Mouse (Mus musculus) hindlimb bud, embryonic 11.5 days (tissue): ENCODE measurements around the gene Mdk.

ENCODE experiments used
- DNase-seq: peaks from one replicate; pipeline ENCODE4 v3.0.0-alpha.2; 2012; ENCODE audit warnings: low read depth, low spot score; ENCODE audit errors: extremely low spot score

Gene Mdk

DNA sequence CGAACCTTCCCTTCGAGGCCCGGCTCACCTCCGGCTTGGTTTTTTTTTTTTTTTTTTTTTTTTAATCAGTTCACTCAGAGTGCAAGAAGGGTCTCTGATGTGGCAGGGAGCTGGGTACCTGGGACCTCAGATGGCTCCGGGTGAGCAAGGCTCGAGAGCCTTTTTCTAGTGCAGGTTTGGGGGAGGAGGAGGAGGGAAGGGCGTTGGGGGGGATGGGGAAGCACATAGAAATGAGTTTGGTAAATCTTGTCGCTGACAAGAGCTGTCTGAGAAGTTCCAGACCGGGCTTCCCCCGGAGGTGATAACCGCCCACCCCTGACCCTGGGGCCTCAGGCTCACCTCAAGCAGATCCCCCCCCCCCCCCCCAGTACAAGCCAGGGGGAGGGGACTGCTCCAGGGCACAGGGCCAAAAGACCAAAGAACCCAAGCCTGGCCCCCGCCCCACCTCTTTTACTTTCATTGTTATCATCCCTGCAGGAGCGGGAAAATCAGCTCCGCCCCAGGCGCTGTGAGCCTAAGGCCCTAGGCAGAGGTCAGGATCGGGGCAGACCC lies at the start of gene Mdk:
Gene Mdk, minus strand, starts transcription at position 138 of the 552 bp plus-strand sequence.
- DNase-seq, result no peak

DNA sequence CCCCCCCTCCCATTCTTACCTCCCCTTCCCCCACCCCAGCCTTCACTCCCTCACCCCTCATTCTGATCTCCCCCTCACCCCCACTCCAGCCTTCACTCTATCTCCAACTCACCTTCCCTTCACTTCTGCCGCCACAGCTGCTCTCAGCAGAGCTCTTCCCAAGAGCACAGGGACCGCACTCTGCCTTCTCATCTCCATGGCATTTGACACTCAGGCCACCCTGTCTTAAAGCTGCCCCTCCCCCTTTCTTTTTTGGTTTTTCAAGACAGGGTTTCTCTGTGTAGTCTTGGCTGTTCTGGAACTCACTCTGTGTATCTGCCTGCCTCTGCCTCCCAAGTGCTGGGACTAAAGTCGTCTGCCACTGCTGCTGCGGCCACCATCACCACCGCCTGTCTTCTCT lies 48.7 kb upstream of the Mdk start:
- DNase-seq, result no peak

DNA sequence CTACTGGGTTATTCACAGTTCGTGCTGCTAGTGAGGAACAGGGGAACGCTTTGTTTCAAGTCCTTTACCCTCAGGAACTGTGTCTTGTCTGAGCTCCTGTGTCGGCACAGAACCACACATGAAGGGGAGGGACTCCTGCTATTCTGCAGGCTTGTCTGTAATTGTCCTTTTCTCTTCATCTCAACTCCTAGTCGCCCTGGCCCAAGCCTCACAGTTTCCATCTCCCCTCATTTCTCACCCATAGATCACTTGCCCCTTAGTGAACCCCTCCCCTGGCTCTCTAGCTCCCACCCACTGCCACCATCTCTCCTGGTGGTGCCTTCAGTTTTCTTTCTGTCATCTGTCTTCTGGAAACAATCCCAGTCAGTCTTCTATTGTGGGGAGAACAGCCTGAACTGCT lies 48.1 kb upstream of the Mdk start:
- DNase-seq, result no peak

DNA sequence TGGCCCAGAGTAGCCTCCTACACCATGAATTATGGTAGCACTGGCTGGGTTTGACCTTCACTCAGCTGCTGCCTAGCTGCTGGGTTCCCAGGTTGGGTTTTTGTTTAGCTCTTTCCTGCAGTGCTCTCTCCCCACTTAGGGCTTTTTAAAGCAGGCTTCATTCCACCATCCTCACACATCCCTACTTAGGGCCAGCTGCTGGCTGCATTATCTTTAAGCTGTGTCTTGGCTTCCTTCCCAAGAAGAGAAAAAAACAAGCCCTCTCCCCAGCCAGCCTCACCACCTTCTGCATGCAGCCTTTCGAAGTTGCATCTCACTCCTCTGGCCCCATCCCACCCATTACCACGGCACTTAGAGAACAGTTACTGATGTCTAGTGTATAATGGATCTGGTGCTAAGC lies 46.5 kb upstream of the Mdk start:
- no peak for DNase-seq

DNA sequence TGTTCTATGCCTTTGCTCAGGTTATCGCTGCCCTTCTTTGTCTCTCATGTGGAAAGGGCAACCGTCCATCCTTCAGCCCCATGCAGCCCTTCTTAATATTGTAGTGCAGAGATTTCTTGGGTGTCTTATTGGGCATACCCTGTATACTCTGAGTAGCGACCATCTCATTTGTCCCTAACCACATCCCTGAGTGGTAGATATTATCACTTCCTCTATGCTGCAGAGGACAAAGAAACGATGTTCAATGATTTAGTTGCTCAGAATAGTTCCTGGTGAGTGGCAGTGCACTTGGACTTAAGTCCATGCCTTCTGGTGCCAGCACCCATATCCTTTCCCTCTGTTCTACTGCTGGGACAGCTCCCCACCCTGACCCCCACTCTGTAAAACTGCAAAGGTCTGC lies 45.9 kb upstream of the Mdk start:
- DNase-seq, result no peak

DNA sequence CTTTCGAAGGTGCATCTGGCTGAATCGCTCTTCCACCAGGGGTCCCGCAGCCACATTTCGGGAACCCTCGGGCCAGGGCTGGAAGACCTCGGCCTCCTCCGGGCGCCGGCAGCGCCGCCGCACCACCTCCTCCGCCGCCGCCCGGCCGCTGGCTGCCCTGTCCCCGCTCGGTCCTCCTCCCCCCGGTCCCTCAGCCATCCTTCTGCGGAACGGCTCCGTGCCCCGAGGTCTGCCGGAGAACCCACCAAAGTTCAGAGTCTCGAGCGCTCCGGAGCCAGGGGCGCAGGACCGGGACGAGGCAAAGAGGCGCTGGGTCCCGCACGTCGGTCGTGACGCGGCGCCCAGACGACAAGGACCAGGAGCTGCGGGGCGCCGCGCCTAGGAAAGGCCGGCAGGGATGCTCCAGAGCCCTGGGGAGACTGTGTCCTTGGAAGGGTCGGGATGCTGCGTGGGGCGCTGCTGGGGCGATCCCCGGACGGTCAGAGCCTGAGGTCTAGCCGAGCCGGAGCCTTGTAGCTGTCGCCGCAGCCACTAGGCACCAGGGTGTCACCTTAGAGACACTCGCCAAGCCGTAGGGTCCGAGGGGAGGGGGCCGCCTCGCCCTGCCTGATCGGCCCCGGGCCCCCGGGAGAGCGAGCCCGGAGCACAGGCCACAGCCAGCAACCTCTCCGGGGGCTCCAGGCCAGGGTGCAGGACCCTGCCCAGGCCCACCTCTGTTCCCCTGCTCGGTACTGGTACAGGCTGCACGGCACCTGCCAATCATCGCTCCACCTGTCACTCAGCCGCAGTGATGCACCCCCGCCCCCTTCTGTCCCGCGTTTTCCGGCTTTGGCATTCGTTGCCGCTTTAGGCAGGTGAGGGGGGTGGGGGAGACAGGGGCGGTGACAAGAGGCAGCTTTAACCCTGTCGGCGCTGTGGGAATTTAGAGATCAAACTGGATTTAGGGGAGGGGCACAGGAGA lies 43.8 kb upstream of the Mdk start, which contains the start of gene Dgkz:
Gene Dgkz, minus strand, starts transcription at position 284 of the 961 bp plus-strand sequence.
- no peak for DNase-seq

DNA sequence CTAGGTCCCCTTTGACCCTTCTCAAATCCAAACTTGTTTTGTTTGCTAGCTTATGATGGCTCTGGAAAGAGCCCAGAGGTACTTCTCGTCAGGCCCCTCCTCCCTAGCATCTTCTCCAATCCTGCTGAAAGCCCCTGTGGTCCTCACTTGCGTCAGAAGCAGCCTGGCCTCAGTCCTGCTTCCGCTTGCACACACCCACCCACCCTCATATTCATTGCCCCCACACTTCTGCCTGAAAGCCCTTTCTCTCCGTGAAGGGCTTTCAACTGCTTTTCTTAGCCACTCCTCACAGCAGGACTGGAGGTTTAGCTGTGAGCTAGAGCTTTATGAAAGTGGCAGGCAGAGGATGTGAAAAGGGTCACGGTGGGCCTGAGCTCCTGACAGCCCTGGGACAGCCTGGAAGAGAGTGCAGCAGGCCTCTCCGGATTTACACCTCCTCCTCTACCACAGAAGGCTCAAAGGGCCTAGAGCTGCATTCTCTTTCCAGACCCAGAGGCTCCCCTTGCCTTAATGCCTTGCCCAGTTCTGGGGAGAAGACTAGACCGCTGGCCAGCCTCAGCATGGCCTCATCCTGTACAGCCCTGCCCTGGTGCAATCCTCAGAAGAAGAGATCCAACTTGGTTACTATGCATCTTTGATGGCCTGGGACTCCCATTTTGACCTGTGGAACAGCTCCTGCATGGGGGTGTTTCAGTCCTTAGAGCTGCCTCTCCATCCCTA lies 41.5 kb upstream of the Mdk start:
- DNase-seq, result no peak

DNA sequence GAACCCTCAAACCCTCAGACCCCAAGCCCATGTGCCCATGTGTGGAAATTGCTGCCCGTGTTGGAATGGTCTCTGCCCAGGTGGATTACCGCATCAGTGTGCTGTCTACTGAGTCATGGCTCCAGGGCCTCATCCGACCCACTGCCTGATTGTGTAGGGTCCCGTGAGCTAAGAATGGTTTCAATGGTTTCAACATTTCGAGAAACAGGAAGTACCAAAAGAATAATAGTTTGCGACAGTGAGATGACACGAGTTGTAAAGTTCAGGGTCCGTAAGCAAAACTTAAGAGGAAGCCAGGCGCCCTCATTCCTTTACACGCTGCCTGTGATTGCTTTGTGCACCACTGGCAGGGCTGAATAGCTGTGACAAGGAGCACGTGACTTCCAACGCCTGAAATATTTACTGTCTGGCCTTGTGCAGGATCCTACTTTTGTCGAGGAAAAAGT lies 40.0 kb upstream of the Mdk start:
- DNase-seq, result no peak

DNA sequence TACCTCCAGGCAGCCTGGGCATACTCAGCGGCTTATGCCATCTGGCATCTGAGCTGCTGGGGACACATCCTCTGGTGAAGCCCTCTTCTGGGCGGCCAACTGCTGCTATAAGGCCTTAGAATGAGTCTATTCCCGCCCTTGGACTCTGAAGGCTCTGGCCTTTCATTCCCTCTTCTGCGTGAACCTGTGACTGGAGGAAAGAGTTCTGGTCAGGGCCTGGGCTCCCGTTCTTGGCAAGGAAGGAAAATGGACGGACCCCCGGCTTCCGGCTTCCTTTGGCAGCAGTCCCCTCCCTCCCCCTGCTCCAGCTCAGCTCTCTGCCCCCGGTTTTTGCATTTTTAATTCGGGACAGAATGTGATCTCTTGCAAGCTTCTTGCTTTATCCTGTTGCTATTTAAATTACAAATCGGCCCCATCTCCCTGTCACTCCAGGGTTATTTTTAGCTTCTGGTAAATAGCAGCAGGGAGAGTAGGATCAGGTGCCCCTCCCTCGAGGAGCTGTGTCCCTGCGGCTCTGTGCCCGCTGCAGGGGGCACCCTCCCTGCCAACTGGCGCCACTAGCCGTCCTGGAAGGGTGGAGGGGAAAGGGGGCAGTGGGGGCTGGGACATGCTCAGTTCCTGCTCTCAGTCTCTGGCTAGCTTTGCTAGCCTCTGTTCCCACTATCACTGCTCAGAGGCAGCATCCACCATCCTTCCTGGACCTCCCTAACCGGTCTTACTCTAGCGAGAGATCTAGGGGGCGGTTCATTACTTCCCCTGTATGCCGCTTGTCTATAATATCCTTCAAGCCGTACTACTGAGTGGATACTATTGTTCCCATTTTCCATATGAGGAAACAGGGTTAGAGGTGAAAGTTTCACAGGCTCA lies 39.4 kb upstream of the Mdk start:
- DNase-seq, result no peak

DNA sequence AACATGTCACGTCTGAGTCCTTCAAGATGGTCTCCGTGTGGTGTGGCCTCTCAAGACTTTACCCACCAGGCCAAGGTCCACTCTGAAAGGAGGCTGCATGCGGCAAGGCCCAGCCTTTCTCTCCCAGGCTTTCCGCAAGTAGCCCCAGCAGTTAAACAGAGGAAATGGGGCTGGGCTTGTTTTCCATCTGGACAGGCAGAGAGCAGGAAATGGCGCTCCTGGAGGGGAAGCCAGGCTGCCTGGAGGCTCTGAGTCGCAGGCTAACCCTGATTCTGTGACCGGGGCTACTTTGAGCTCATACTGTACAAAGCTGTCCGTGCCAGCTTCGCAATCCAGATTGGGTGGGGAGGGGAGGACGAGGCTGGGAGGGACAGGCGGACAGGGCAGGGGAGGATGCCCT lies 35.9 kb upstream of the Mdk start:
- DNase-seq, result no peak

DNA sequence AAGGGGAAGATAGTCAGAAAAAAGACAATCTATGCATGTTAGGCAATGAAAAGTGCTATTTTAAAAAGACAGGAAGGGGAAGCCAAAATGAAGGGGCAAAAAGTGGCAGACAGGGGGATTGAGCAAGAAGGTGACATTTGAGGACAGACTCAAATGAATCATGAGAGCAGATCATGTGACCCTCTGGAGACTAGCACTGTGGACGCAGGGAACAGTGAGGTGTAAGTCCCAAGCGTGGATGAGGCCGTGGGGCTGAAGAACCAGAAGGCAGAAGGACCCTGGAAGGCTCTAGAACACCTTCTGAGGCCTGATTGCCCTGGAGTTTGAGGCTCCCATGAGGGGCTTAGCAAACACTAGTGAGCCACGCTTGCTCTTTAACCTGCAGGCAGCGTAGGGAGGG lies 34.3 kb upstream of the Mdk start:
- no peak for DNase-seq

DNA sequence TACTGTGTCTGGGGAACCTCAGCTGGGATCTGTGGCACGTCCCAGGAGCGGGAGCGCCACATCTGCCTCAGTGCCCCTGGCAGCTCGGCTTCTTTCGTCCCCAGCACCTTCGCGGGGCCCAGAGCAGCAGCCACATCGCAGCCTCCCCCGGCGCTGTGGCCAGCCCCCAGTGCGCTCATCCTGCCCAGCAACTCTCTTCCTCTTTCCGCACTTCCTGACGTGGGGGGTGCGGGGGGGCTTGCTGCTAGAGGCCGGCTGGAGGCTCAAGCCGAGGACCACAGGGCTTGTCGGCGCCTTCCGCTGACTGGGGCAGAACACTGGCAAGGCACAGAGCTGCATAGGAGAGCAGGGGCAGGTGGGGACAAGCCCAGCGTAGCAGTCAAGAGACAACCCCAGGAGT lies 33.3 kb upstream of the Mdk start:
- no peak for DNase-seq

DNA sequence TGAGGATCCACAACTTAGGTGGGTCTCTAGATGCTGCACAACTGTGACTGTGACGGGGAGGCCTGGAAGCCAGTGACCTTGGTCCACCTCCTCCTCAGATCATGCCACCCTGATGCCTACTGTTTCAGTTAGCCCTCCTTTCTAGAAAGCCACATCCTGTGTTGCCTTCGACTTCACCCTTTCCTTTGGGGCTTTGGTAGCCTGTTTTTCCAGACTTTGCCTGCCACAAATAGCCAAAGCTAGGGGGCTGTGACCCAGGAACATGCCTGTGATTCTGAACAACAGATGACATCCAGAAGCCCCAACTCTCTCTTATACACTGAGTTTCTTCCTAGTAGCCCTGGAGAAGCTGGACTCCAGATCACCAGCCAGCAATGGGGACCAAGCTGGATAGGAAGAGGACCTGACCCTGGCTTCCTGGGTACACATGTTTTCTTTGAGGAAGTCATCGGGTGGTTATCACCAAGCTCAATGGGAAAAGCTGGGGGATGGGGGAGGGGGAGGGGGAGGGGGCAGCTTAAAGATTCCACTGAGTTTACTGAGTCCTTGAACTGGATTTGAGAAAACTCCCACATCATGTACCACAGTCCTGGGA lies 32.6 kb upstream of the Mdk start:
- DNase-seq, result no peak

DNA sequence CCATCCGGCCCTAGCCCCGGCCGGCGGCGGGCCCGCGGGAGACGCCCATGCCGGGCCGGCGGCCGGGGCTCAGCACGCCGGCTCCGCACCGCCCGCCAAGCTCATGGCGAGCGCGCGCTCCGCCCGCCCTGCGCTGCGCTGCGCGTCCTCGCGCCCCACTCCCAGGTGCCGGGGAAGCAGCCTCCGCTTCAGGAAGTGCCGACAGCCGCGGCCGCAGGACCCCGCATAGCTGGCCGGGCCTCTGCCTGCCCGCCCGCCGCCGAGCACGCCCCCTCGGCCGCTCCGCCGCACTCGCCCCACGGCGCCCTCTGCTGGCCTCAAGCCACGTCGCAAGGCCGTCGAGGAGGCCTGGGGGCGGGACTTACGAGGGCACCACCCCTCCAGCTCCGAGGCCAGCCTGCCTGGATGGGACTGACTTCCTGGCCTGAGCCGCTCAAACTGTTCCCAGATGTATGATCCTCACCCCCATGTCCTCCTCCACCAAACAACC lies 31.4 kb upstream of the Mdk start:
- DNase-seq, result no peak

DNA sequence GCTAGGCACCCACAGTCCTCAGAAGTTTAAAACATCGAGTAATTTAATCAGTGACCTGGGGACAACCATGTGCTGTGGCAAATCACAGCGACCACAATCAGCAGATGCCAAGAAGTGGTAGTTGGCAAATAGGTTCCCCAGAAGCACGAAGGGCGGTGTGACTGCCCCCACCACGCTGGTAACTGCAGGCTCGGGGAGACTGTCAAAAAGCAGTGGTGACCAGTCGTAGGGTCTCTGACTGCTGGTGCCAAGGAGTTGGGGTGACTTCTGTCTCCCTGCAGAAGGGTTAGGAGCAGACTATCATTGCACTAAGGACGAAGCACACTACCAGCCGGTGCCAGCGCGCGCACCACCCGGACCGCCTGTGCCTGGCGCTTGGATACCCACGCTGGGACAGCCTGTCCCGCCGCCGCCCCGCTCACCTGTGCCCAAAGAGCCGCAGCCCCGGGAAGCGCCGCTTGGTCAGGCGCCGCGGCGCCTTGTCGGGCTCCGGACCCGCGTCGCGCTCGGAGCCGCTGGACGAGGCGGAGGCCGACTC lies 30.8 kb upstream of the Mdk start:
- no peak for DNase-seq

DNA sequence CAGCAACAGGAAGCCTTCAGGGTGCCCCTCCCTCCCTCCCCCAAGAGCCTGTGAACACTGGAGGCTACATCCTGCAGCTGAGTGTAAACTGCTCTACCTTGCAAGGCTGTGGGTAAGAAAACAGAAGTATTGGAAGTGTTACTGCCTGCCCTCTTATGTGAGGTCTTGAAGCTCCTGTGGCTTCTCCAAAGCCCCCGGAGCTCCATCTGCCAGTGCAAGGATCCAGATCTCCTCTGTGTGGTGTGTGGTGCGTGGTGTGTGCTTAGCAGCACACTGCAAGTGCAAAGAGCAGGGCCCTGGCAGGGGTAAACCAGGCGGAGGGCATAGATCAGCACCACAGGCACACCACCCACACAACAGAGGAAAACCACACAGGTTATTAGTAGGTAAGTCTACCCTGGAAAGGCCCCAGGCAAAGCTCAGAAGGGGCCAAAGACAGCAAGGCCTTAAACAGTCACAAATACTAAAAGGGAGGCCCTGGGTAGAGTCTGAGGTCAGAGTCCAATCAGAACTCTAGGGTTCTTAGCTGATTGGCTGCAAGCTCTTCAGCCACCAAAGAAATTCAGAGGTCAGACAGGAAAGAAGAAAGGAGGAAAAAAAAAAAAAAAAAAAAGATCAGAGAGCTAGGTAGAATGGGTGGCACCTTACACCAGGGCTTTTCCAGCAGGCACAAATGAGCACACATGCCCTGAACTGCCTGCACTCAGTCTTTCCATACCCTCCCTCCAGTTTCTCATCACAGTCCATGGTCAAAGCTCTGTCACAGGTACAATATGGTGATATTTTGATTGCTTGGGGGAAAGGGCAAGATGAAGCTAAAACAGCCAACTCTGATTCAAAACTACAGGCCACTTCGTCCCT lies 30.0 kb upstream of the Mdk start:
- no peak for DNase-seq

DNA sequence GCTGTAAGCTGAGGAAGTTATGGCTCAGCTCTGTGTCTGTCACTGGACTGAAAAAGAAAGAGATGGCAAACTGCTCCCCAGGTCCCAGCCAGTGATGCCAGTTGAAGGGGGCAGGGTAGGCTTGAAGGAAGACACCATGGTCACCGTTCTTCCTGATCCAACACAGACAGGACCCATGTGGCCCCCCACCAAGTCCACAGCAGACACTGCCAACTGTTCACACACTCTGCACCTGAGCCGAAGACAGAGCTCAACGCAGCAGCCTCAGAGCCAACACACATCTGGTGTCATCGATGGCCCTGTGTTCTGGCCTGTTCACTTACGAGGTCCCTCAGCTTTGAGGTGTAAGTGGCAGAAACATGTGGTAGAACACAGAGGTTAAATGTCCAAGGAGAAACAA lies 28.4 kb upstream of the Mdk start:
- no peak for DNase-seq

DNA sequence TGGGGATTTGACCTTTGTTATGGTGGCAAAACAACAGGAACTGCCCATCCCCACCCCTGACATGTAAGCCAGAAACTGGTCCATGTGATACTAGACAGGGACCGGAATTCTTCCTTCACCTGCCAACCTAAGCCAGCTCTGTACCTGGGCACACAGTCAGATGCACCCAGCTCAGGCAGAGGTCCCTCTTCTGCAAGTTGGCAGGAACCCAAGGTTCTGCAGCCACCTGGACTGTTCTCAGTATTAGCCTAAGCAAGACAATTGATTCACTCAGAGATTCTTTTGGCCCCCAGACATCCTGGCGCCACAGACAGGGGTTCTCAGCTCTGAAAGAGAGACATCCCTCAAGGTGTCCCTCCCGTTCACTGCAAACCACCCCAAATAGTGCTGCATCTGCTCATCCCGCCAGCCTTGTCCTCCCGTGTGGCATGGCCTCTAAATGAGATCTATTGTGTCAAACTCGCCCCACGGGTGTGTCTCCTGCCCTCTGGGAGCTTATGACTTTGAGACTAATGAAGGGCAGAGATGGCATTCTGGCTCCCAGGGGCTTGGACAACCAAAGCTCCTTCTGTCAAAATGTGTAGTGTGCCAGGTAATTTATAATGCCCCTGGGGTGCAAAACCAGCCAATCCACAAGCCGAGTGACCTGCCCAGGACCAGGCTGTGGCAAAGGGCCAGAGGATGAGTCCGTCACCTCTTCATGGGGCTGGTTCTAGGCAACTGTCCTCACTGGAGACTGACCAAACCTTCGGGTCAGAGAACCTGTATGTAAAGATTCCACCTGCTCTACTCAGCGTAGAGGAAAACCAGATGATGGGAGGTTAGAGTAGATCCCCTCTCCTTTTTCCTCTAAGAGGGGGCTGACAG lies 27.7 kb upstream of the Mdk start:
- no peak for DNase-seq
